In the genomic region with DNA sequence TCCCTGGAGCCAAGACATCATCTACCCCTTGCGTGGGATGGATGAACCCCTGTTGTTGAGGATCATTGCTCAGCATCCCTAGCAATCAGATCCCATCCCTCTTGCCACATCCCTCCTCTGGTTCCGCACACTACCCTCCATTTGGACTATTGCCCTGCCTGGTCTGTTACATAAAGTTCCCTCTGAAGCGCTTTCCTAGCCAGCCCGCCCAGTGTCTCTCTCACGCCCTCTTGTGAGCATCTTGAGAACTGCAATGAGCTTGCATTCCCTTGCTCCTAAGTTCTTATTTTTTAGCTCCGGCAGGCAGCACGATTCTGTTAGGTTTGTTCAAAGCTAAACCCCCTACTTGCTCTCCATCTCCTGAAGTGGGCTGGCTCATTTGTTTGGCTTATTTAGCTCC, we compare ENCODE assay signal across 9 mouse cellular contexts. TPM values are rescaled to one million over a fixed set of nuclear protein-coding genes. Genes with fewer than 3 reads are reported as not detected.
DNase-seq lines count a peak whose midpoint lies in the region; TF ChIP-seq lines count a peak whose summit lies in the region.
"Had no signal": no experiment of that assay in that cellular context is flagged by ENCODE, and none has a peak within 500 bp of the region (broad histone marks: within the 10 kb centered on the region; RNA-seq: fewer than 3 reads in every experiment).

No protein-coding gene starts in this region.

- no peaks in the 10 kb centered on the region for H3K9me3 ChIP-seq in ES-Bruce4 (replicated peaks; ENCODE audit: control insufficient read depth, insufficient read depth, low read length, poor library complexity, severe bottlenecking)
- no peaks in the 10 kb centered on the region for H3K9me3 ChIP-seq in limb, embryonic 10.5 days (replicated peaks)
- H3K9me3 ChIP-seq: neural tube, embryonic 12.5 days had no signal

- no peak overlapping the region for H3K9ac ChIP-seq in ES-Bruce4 (ENCODE audit: low read depth, poor library complexity, severe bottlenecking)
- H3K9ac ChIP-seq: neural tube, embryonic 12.5 days had no signal

- peak; percentile 84 for TF ChIP-seq CTCF in ES-Bruce4 (IDR thresholded peaks at IDR 0.05; ENCODE audit: low read depth, low read length)

- H3K4me3 ChIP-seq in ES-Bruce4 (ENCODE audit: low read depth, low read length), result no peak overlapping the region
- no peak overlapping the region for H3K4me3 ChIP-seq in limb, embryonic 10.5 days
- H3K4me3 ChIP-seq: neural tube, embryonic 12.5 days had no signal

- no peaks in the 10 kb centered on the region for H3K4me1 ChIP-seq in ES-Bruce4 (ENCODE audit: control insufficient read depth, insufficient read depth, low read length)
- no peaks in the 10 kb centered on the region for H3K4me1 ChIP-seq in limb, embryonic 10.5 days
- H3K4me1 ChIP-seq: neural tube, embryonic 12.5 days had no signal

- DNase-seq in MN1 (ENCODE audit: low spot score), result peak; percentile 11
- DNase-seq in cerebellum, postnatal 14 days, result peak; percentile 68 to 82
- DNase-seq in kidney, adult 8-10 months, result peak; percentile 88 to 92
- peak; percentile 63 for DNase-seq in limb, embryonic 10.5 days (ENCODE audit: low spot score)
- peak; percentile 24 for DNase-seq in retina, postnatal 7 days (ENCODE audit: low read depth, low spot score)
- no peak for DNase-seq in thymus, postnatal 25 days

- H3K36me3 ChIP-seq in ES-Bruce4 (ENCODE audit: control insufficient read depth, insufficient read depth, low read length, poor library complexity, severe bottlenecking), result no peaks in the 10 kb centered on the region
- H3K36me3 ChIP-seq in limb, embryonic 10.5 days, result no peaks in the 10 kb centered on the region
- H3K36me3 ChIP-seq: neural tube, embryonic 12.5 days had no signal

- TF ChIP-seq EP300 in ES-Bruce4 (IDR thresholded peaks at IDR 0.05; ENCODE audit: insufficient read depth, low read depth, low read length), result no peak

- no peaks in the 10 kb centered on the region for H3K27me3 ChIP-seq in ES-Bruce4 (ENCODE audit: control insufficient read depth, insufficient read depth, low read length, poor library complexity, severe bottlenecking)
- no peaks in the 10 kb centered on the region for H3K27me3 ChIP-seq in limb, embryonic 10.5 days (ENCODE audit: low read depth, poor library complexity, severe bottlenecking)
- H3K27me3 ChIP-seq: neural tube, embryonic 12.5 days had no signal

- no peak for TF ChIP-seq POLR2A in ES-Bruce4 (IDR thresholded peaks at IDR 0.05; ENCODE audit: insufficient read depth, low read length)

- H3K27ac ChIP-seq in ES-Bruce4 (ENCODE audit: insufficient read depth, low read length), result no peak overlapping the region
- no peak overlapping the region for H3K27ac ChIP-seq in limb, embryonic 10.5 days
- H3K27ac ChIP-seq: neural tube, embryonic 12.5 days had no signal

- WGBS in limb, embryonic 10.5 days, result 35% methylated on average over 7 of the region's 7 CpGs

RNA-seq across cellular contexts. Expression of a gene that starts 6.2 kb away (rescaled TPM):
- polyA plus RNA-seq in ES-Bruce4 (2011; ENCODE audit: insufficient read depth, insufficient read length, low read depth, missing spikeins), result not detected in 2 replicates
- not detected in 2 replicates for polyA plus RNA-seq in limb, embryonic 10.5 days (2016; fragmentation: Nextera tagmentation; extraction: Ambion mirVana)
- polyA plus RNA-seq: neural tube, embryonic 12.5 days had no signal

RNA-seq across cellular contexts. Expression of a gene that starts 10.2 kb away (rescaled TPM):
- polyA plus RNA-seq in ES-Bruce4 (2011; ENCODE audit: insufficient read depth, insufficient read length, low read depth, missing spikeins), result not detected in 2 replicates
- not detected in 2 replicates for polyA plus RNA-seq in limb, embryonic 10.5 days (2016; fragmentation: Nextera tagmentation; extraction: Ambion mirVana)

RNA-seq across cellular contexts. Expression of a gene that starts 34.0 kb away (rescaled TPM):
- not detected in 2 replicates for polyA plus RNA-seq in ES-Bruce4 (2011; ENCODE audit: insufficient read depth, insufficient read length, low read depth, missing spikeins)
- not detected in 2 replicates for polyA plus RNA-seq in limb, embryonic 10.5 days (2016; fragmentation: Nextera tagmentation; extraction: Ambion mirVana)
- polyA plus RNA-seq: neural tube, embryonic 12.5 days had no signal

RNA-seq across cellular contexts. Expression of a gene that starts 41.1 kb away (rescaled TPM):
- not detected in 2 replicates for polyA plus RNA-seq in ES-Bruce4 (2011; ENCODE audit: insufficient read depth, insufficient read length, low read depth, missing spikeins)
- not detected in 2 replicates for polyA plus RNA-seq in limb, embryonic 10.5 days (2016; fragmentation: Nextera tagmentation; extraction: Ambion mirVana)
- polyA plus RNA-seq: neural tube, embryonic 12.5 days had no signal

RNA-seq across cellular contexts. Expression of a gene that starts 54.0 kb away (rescaled TPM):
- polyA plus RNA-seq in ES-Bruce4 (2011; ENCODE audit: insufficient read depth, insufficient read length, low read depth, missing spikeins), result not detected in 2 replicates
- polyA plus RNA-seq in limb, embryonic 10.5 days (2016; fragmentation: Nextera tagmentation; extraction: Ambion mirVana), result not detected in 2 replicates
- polyA plus RNA-seq: gonadal fat pad, adult 2 months; neural tube, embryonic 12.5 days had no signal
